Mouse (Mus musculus) cerebellum, adult 2 months (tissue): ENCODE measurements at regions not wholly inside any gene's neighbourhood (a gene's known extent, or its start where the extent isn't known, plus 50 kb on each side); places are given as distances from the start of the nearest gene placed in this dataset.

Experiments
- CTCF ChIP-seq: fragments of 200-500 bp; IDR thresholded peaks from 2 replicates; pipeline ENCODE4 v1.5.1; 2011; ENCODE audit warnings: low read depth, mild to moderate bottlenecking, control low read depth, low read length, moderate library complexity, borderline replicate concordance; ENCODE audit not compliant: insufficient read depth
- POLR2A ChIP-seq: fragments of 200-500 bp; IDR thresholded peaks from 2 replicates; pipeline ENCODE4 v1.6.1; 2011; ENCODE audit warnings: low read length, control low read depth, borderline replicate concordance; ENCODE audit not compliant: insufficient read depth

DNA sequence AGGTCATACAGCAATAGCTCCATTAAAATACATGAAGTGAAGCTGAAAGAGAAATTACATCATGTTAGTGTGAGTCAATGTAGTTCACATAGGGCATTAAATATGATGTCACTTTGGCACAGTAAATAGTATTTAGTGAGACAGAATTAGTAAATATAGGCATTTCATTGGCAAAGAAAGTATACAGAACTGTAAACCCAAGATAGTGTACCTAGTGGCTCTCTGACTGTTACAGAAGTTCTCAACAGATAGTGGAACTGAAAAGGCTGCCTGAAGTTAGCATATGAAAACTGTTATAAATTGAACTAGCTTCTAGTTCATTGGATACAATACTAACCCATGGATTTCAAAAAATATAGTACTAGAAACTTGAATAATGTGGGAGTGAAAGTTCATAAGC is 1642.1 kb upstream of the Cdh6 start:
- no peak for TF ChIP-seq CTCF
- TF ChIP-seq POLR2A: no peak
